Comparison of ENCODE assay signal across 8 mouse cellular contexts in genomic region chrX:158043057-158043843, GRCm38 (mm10). TPM values are rescaled to one million over a fixed set of nuclear protein-coding genes. Genes with fewer than 3 reads are reported as not detected.
A peak's percentile ranks its signal among the peaks of the same experiment; 100 is the strongest.
DNase-seq lines count a peak whose midpoint lies in the region; ATAC-seq and TF ChIP-seq lines count a peak whose summit lies in the region.

TSS of gene Cnksr2 (minus strand) at chrX:158043294.

- peak within 1 kb of the TSS; percentile 72 for H3K4me2 ChIP-seq in kidney, postnatal 0 days (ENCODE audit: low read length)
- peak within 1 kb of the TSS; percentile 64 for H3K4me2 ChIP-seq in liver, embryonic 11.5 days
- peak within 1 kb of the TSS; percentile 59 for H3K4me2 ChIP-seq in neural tube, embryonic 15.5 days

- TF ChIP-seq CTCF in lung, adult 2 months (IDR thresholded peaks at IDR 0.05; ENCODE audit: insufficient read depth, low read length), result no peak
- no peak for TF ChIP-seq CTCF in kidney, postnatal 0 days (IDR thresholded peaks at IDR 0.05; ENCODE audit: low read depth)

- H3K9ac ChIP-seq in kidney, postnatal 0 days (ENCODE audit: low read depth, low read length), result peak within 1 kb of the TSS; percentile 54
- H3K9ac ChIP-seq in liver, embryonic 11.5 days (ENCODE audit: low read depth, low read length), result no peak within 1 kb of the TSS
- H3K9ac ChIP-seq in neural tube, embryonic 15.5 days (replicated peaks), result peak within 1 kb of the TSS; percentile 75

- TF ChIP-seq POLR2A in lung, adult 2 months (IDR thresholded peaks at IDR 0.05; ENCODE audit: borderline replicate concordance, extremely low read depth, low read depth, low read length), result no peak

- no peak within 1 kb of the TSS for H3K27ac ChIP-seq in kidney, postnatal 0 days
- H3K27ac ChIP-seq in liver, embryonic 11.5 days (ENCODE audit: low read depth, low read length), result no peak within 1 kb of the TSS
- H3K27ac ChIP-seq in neural tube, embryonic 15.5 days (replicated peaks), result peak within 1 kb of the TSS; percentile 82

- DNase-seq in lung, adult 2 months, result peak; percentile 5
- DNase-seq in lung, postnatal 25 days (ENCODE audit: low spot score), result no peak
- DNase-seq in cerebellum, adult 9-11 months, result peak; percentile 74
- DNase-seq in frontal cortex, postnatal 10 days (ENCODE audit: low spot score in 2 of 2), result peak; percentile 29 to 53
- no peak for DNase-seq in kidney, postnatal 0 days (ENCODE audit: low spot score)
- DNase-seq in liver, embryonic 11.5 days (ENCODE audit: low spot score), result peak; percentile 36
- no peak for DNase-seq in natural killer cell, adult 2 months (ENCODE audit: low spot score in 2 of 2)

- no peaks in the 10 kb centered on the region for H3K27me3 ChIP-seq in kidney, postnatal 0 days (ENCODE audit: insufficient read depth, low read length)
- peaks cover 27% of the 10 kb centered on the region for H3K27me3 ChIP-seq in liver, embryonic 11.5 days (replicated peaks; ENCODE audit: control insufficient read depth, insufficient read depth, low read length)
- no peaks in the 10 kb centered on the region for H3K27me3 ChIP-seq in neural tube, embryonic 15.5 days (replicated peaks)

- peak; percentile 75 for ATAC-seq in kidney, postnatal 0 days (replicated peaks; ENCODE audit: low FRiP score, low read depth)
- peak; percentile 47 for ATAC-seq in liver, embryonic 11.5 days (replicated peaks; ENCODE audit: low FRiP score)
- peak; percentile 86 for ATAC-seq in neural tube, embryonic 15.5 days (ENCODE audit: low FRiP score)

- H3K9me3 ChIP-seq in kidney, postnatal 0 days (replicated peaks; ENCODE audit: low read length), result no peaks in the 10 kb centered on the region
- H3K9me3 ChIP-seq in liver, embryonic 11.5 days (ENCODE audit: control insufficient read depth, low read length), result no peaks in the 10 kb centered on the region
- H3K9me3 ChIP-seq in neural tube, embryonic 15.5 days (replicated peaks), result no peaks in the 10 kb centered on the region

- H3K4me1 ChIP-seq in lung, adult 2 months (ENCODE audit: control insufficient read depth, insufficient read depth, low read length), result no peaks in the 10 kb centered on the region
- H3K4me1 ChIP-seq in kidney, postnatal 0 days (replicated peaks; ENCODE audit: insufficient read depth, low read length), result no peaks in the 10 kb centered on the region
- H3K4me1 ChIP-seq in liver, embryonic 11.5 days (replicated peaks; ENCODE audit: control insufficient read depth, insufficient read depth, low read length), result no peaks in the 10 kb centered on the region
- 0 out of 2 replicates have a peak, but pooled peaks cover 2% of the 10 kb centered on the region for H3K4me1 ChIP-seq in neural tube, embryonic 15.5 days

- 37% methylated on average over 98 of the region's 99 CpGs for WGBS in lung, adult 2 months
- WGBS in kidney, postnatal 0 days, result 26% methylated on average over 67 of the region's 99 CpGs
- 20% methylated on average over 38 of the region's 99 CpGs for WGBS in liver, embryonic 11.5 days
- 19% methylated on average over 44 of the region's 99 CpGs for WGBS in neural tube, embryonic 15.5 days

- H3K4me3 ChIP-seq in lung, adult 2 months (replicated peaks; ENCODE audit: extremely low read depth, low read depth, low read length), result peak within 1 kb of the TSS; percentile 44
- H3K4me3 ChIP-seq in kidney, postnatal 0 days (replicated peaks; ENCODE audit: low read depth, low read length), result peak within 1 kb of the TSS; percentile 50
- peak within 1 kb of the TSS; percentile 53 for H3K4me3 ChIP-seq in liver, embryonic 11.5 days (ENCODE audit: low read depth, low read length)
- peak within 1 kb of the TSS; percentile 62 for H3K4me3 ChIP-seq in neural tube, embryonic 15.5 days (replicated peaks)

- H3K36me3 ChIP-seq in kidney, postnatal 0 days (ENCODE audit: insufficient read depth, low read length), result no peaks in the 10 kb centered on the region
- no peaks in the 10 kb centered on the region for H3K36me3 ChIP-seq in liver, embryonic 11.5 days (ENCODE audit: control insufficient read depth, insufficient read depth, low read length)
- H3K36me3 ChIP-seq in neural tube, embryonic 15.5 days, result no peaks in the 10 kb centered on the region

RNA-seq across cellular contexts. Expression of gene Cnksr2, which starts in this region (rescaled TPM):
- 0.25 and 0.45 TPM in 2 replicates for polyA plus RNA-seq in lung, adult 2 months (2012; rRNA removed)
- 0.55 and 0.64 TPM in 2 replicates for polyA plus RNA-seq in kidney, postnatal 0 days (2015; fragmentation: Nextera tagmentation; extraction: Ambion mirVana)
- polyA plus RNA-seq in liver, embryonic 11.5 days (2014; fragmentation: Nextera tagmentation; extraction: Ambion mirVana), result 0.74 and 0.90 TPM in 2 replicates
- 6.3 and 7.5 TPM in 2 replicates for polyA plus RNA-seq in neural tube, embryonic 15.5 days (2015; fragmentation: Nextera tagmentation; extraction: Ambion mirVana)

Comparison
In these comparisons a context has a peak if more than half of its experiments do, and no peak if none do; other contexts are left out.
1. Peak in DNase-seq and H3K4me3 ChIP-seq in lung, adult 2 months; RNA of the gene not detected or under 1 TPM.
2. Peak in ATAC-seq, H3K4me3 ChIP-seq, H3K9ac ChIP-seq and H3K4me2 ChIP-seq in kidney, postnatal 0 days; RNA of the gene not detected or under 1 TPM.
3. Peak in DNase-seq, ATAC-seq, H3K4me3 ChIP-seq and H3K4me2 ChIP-seq in liver, embryonic 11.5 days; RNA of the gene not detected or under 1 TPM.
4. DNase-seq: peak in cerebellum, adult 9-11 months (single experiment) and frontal cortex, postnatal 10 days (2 of 2); none in lung, postnatal 25 days (single experiment), kidney, postnatal 0 days (single experiment) and natural killer cell, adult 2 months (0 of 2).
5. Peak in every context shown above with its lines, with median percentiles within 50 percentile points of each other: H3K4me3 ChIP-seq, ATAC-seq and H3K4me2 ChIP-seq.